Mouse (Mus musculus) liver, embryonic 14 days (tissue): ENCODE measurements around the gene Nat8l. TPM values are rescaled to one million over a fixed set of nuclear protein-coding genes. Genes with fewer than 3 reads are reported as not detected.

Source experiments
- polyA plus RNA-seq: library from polyadenylated mRNA; depleted of rRNA; stranded (reverse); fragments of >200 nt; gene quantifications from 2 replicates; pipeline ENCODE4 v1.2.3, GENCODE M21; 2012; rRNA removed

Nat8l gene
- 0.11 and 0.13 TPM in 2 replicates for polyA plus RNA-seq

GRCm38 (mm10) chr5:33995843-33996693 lies at the start of gene Nat8l:
Gene Nat8l, plus strand, starts transcription at chr5:33995984.

GRCm38 (mm10) chr5:33983309-33984121 lies 12.3 kb upstream of the Nat8l start, which contains the start of gene Gm1673:
Gene Gm1673, plus strand, starts transcription at chr5:33983433.

Other genes with a start within 250 kb of the Nat8l start
- gene Letm1, start 213.2 kb upstream of the Nat8l start, polyA plus RNA-seq, result 7.4 and 7.9 TPM in 2 replicates
- 30.9 and 31.4 TPM in 2 replicates for gene Nsd2, start 175.3 kb upstream of the Nat8l start, polyA plus RNA-seq
- gene Nelfa, start 59.6 kb upstream of the Nat8l start, polyA plus RNA-seq, result 20.0 and 22.7 TPM in 2 replicates
- gene Gm1673, start 12.6 kb upstream of the Nat8l start, polyA plus RNA-seq, result 2.5 and 3.2 TPM in 2 replicates
- 0.16 and 0.25 TPM in 2 replicates for gene Poln, start 173.5 kb downstream of the Nat8l start, polyA plus RNA-seq
- 9.7 and 11.9 TPM in 2 replicates for gene Haus3, start 173.5 kb downstream of the Nat8l start, polyA plus RNA-seq
- 5.4 and 6.9 TPM in 2 replicates for gene Mxd4, start 191.7 kb downstream of the Nat8l start, polyA plus RNA-seq